Mouse (Mus musculus): ENCODE data around the gene Thbd.

Thbd gene

GRCm38 (mm10) chr2:148407870-148408760 lies at the start of gene Thbd:
Thbd (minus strand) TSS chr2:148408188.
- peak; percentile 22 to 35 for DNase-seq (ENCODE audit: low spot score in 2 of 2)

GRCm38 (mm10) chr2:148455341-148455740 lies 47.4 kb upstream of the Thbd start:
- no peak for DNase-seq (ENCODE audit: low spot score in 2 of 2)

GRCm38 (mm10) chr2:148454014-148454542 lies 46.1 kb upstream of the Thbd start:
- no peak for DNase-seq (ENCODE audit: low spot score in 2 of 2)

GRCm38 (mm10) chr2:148453061-148453460 lies 45.1 kb upstream of the Thbd start:
- no peak for DNase-seq (ENCODE audit: low spot score in 2 of 2)

GRCm38 (mm10) chr2:148451498-148451897 lies 43.5 kb upstream of the Thbd start:
- DNase-seq (ENCODE audit: low spot score in 2 of 2): no peak

GRCm38 (mm10) chr2:148450616-148451015 lies 42.6 kb upstream of the Thbd start:
- DNase-seq (ENCODE audit: low spot score in 2 of 2): no peak

- no peak for DNase-seq (ENCODE audit: low spot score in 2 of 2)
Observed at GRCm38 (mm10) chr2:148449659-148450058, 41.7 kb upstream of the Thbd start.

- no peak for DNase-seq (ENCODE audit: low spot score in 2 of 2)
Observed at GRCm38 (mm10) chr2:148446446-148446845, 38.5 kb upstream of the Thbd start.

- DNase-seq (ENCODE audit: low spot score in 2 of 2): no peak
Observed at GRCm38 (mm10) chr2:148445616-148446015, 37.6 kb upstream of the Thbd start.

- DNase-seq (ENCODE audit: low spot score in 2 of 2): no peak
Observed at GRCm38 (mm10) chr2:148444472-148444871, 36.5 kb upstream of the Thbd start.

- DNase-seq (ENCODE audit: low spot score in 2 of 2): peak; percentile 14 to 31
Observed at GRCm38 (mm10) chr2:148443249-148443958, 35.4 kb upstream of the Thbd start, which contains the start of gene Cd93. Cd93 (minus strand) TSS chr2:148443563.

GRCm38 (mm10) chr2:148442710-148443109 lies 34.7 kb upstream of the Thbd start:
- peak in 1 of 2 experiments; percentile 10 for DNase-seq (ENCODE audit: low spot score in 2 of 2)

- peak in 1 of 2 experiments; percentile 8 for DNase-seq (ENCODE audit: low spot score in 2 of 2)
Observed at GRCm38 (mm10) chr2:148442172-148442571, 34.2 kb upstream of the Thbd start.

- no peak for DNase-seq (ENCODE audit: low spot score in 2 of 2)
Observed at GRCm38 (mm10) chr2:148441421-148441820, 33.4 kb upstream of the Thbd start.

- no peak for DNase-seq (ENCODE audit: low spot score in 2 of 2)
Observed at GRCm38 (mm10) chr2:148439691-148440276, 31.8 kb upstream of the Thbd start.

GRCm38 (mm10) chr2:148436285-148436684 lies 28.3 kb upstream of the Thbd start:
- no peak for DNase-seq (ENCODE audit: low spot score in 2 of 2)

GRCm38 (mm10) chr2:148432346-148432745 lies 24.4 kb upstream of the Thbd start:
- no peak for DNase-seq (ENCODE audit: low spot score in 2 of 2)

GRCm38 (mm10) chr2:148430941-148431340 lies 23.0 kb upstream of the Thbd start:
- DNase-seq (ENCODE audit: low spot score in 2 of 2): no peak

GRCm38 (mm10) chr2:148429001-148429505 lies 21.1 kb upstream of the Thbd start:
- DNase-seq (ENCODE audit: low spot score in 2 of 2): no peak

- no peak for DNase-seq (ENCODE audit: low spot score in 2 of 2)
Observed at GRCm38 (mm10) chr2:148428523-148428922, 20.5 kb upstream of the Thbd start.

GRCm38 (mm10) chr2:148427553-148427952 lies 19.6 kb upstream of the Thbd start:
- DNase-seq (ENCODE audit: low spot score in 2 of 2): no peak

Measured in spleen, postnatal 14 days (tissue).